Mouse (Mus musculus): ENCODE data around the gene Bpgm.

Bpgm gene

DNA sequence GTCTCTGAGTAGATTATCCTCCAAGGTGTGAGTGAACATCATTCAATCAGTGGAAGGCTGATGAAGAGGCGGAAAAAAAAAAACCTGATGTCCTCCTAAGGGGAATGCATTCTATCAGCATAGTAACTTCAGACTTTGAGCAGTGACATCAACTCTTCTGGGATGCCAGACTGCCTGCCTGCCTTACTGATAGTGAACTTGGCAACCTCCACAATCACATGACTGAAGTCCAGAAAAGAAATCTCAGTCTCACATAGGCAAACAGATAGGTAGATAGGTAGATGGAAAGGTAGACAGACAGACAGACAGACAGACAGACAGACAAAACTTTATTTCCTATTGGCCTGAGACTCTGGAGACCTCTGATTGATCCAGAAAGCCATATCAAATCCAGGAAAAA lies 57.0 kb downstream of the Bpgm start:
- DNase-seq, result no peak

DNA sequence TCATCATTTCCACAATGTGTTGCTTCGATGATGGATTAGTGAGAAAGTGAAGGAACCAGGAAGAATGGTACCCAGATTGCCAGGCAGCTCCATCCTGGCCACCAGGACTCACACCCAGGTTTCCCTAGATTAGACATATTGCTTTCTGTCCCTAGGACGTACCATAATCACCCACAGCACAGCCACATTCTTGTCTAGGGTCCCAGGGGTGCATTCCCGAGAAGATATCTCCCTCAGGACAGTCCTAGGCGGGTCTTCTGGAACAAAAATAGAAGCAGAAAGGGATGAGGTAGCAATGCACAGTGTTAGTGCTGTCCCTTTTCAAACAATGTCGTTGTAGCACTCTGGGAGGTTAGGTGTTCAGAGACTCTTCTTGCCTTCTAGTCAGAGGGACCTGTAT lies 57.9 kb downstream of the Bpgm start:
- no peak for DNase-seq

DNA sequence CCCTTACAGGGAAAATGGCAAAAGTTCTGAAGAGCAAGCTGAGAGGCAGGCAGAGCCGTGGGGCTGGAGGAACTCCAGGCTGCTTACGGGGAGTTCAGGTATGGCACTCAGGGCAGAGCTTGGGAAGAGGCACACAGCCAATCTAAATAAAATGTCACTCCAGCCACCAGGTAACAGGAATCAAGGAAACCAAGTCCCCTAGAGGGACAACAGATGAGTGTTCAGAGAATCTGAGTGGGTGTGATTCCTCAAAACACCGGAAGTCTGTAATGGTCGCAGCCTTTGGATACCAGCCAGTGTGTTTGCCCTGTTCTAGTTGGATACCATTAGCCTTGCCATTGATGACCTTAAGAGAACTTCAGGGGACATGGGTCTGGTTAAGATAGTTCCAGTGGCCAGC lies 66.9 kb downstream of the Bpgm start:
- DNase-seq, result no peak

DNA sequence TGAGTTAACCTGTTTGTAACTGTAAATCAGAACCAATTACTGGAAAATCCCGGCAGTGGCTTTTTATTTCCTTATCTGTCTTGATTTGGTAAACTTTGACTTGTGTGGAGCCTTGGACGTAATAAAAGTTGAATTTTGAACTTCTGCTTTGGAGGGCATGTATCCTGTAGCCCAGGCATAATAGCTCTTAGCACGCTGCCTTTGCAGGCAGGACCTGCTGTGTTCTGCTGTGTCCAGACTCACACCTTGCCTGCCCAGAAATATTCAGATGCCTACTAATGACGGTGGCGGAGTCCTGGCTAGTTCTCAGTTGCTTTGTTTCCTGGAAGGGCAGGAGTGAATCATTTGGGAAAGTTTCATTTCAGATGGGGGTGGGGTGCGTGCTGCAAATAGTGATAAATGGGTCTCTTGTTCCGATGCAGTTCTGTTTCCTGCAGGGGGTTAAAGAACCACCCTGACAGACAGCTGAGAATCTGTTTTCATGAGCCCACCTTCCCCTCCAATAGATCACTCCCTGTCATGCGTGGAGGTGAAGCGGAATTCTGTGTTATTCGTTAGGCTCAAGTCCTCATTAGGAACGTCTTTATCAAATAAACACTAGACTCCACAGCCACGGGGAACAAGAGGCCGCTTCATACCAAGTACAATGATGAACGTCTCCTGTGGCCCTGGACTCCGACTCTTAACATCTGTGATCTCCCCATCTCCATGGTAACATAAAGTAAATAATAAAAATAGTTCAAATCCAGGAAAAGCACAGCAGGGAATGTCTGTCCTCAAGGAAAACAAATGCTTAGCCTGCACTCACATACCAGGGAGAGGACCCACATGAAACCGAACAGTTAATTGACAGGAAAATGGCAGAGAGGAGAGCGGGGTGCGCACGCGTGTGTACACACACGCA lies 67.5 kb downstream of the Bpgm start:
- no peak for DNase-seq

DNA sequence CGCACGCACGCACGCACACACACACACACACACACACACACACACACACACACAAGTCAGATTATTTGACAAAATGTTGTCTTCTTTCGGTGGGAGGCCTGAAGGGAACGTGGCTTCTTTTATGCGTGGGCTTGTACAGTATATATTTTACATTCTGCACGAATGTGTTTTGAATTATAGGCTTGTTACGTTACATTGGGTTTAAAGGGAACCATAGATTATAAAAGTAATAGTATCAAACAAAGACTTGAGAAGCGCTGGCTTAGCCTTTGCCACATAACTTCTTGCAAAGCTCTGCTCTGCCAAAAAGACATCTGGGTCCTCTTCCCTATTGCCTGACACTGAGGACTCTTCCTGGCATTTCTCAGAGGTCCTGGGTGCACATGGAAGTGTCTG lies 68.2 kb downstream of the Bpgm start:
- no peak for DNase-seq

DNA sequence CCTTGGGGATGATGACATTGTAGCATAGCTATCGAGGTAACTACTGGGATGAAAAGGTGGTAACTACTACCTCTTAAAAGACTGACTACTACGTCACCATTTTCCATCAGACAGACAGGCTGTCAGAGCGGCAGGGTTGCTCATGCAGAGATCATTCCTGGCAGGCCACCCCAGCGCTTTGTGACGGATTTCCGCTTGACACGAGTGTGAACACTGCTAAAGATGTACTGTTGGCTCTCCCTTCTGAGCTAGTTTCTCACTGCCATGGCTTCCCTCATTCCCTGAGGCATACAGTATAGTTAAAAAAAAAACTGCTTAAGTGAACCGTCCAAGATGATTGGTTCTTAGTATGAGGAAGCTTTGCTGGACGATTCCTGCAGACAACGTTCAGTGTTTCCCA lies 69.3 kb downstream of the Bpgm start:
- no peak for DNase-seq

DNA sequence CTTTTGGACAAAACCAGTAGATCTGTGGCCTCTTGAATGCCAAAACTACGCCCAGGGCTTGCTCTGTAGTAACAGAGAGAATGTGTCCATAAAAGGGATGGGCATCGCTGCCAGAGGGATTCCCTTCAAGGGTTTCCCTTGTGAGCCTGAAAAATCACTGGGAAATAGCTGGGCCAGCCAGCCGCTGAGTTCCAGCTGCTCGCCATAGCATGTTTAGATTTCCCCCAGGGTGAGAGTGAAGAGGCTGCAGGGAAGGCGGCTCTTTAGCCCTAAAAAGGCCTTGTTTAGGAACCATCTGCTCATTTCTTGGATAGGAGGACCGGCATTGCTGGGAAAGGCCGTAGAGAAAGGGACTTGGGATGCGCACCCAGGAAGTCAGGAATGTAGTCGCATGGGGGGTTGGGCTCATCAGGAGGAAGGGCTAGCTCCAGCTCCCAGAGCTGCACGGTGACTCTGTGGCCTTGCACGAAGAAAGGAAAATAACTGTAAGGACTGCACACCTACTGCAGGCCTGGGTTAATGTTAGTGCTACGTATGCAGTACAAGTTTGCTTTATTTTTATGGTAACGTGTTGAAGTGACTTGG lies 72.5 kb downstream of the Bpgm start:
- DNase-seq, result no peak

DNA sequence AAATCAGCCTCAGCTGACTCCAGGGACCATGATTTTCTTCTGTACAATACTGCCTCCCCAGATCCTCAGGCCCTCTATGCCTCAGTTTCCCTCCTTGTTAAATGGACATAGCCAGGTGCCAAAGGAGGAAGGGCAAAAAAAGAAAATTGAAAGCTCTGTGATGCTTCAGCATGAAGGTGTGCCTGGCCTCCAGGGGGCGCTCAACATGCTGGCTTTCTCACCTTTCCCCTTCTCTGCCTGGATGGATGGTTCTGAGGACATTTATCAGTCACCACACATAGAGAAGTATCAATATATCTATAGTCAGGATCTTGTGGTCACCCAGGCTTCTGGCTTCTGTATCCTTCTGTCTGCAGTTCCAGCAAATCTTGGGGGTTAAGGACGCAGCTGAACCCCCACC lies 73.0 kb downstream of the Bpgm start:
- DNase-seq, result peak; percentile 48

DNA sequence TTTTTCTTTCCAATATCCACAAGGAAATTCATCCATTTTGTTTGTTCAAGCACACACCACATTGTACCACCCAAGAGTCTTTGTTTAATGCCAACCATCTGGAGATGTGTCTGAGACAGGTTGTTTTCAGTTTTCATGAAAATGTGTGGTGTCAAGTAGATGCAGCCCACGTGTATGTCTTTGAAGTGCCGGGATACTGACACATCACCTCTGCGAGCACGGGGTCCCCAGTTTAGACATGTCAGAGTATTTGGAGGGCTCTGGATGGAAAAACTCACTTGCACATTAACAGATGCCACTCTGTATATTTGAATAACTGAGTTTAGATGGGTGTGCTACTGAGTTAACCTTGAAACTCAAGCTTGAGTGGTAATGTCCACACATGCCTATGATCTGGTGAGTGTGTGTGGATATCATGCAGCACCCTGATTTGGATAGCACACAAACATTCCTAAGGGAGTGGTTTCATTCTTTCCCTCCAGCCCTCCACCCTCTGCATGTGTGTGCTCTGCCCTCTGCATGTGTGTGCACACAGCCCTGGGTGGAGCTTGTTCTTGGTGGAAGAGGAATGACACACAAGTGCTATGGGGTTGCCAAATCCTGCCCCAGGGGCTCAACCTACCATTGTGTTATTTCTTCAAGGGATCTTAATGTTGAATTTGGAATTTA lies 76.6 kb downstream of the Bpgm start:
- DNase-seq, result no peak

DNA sequence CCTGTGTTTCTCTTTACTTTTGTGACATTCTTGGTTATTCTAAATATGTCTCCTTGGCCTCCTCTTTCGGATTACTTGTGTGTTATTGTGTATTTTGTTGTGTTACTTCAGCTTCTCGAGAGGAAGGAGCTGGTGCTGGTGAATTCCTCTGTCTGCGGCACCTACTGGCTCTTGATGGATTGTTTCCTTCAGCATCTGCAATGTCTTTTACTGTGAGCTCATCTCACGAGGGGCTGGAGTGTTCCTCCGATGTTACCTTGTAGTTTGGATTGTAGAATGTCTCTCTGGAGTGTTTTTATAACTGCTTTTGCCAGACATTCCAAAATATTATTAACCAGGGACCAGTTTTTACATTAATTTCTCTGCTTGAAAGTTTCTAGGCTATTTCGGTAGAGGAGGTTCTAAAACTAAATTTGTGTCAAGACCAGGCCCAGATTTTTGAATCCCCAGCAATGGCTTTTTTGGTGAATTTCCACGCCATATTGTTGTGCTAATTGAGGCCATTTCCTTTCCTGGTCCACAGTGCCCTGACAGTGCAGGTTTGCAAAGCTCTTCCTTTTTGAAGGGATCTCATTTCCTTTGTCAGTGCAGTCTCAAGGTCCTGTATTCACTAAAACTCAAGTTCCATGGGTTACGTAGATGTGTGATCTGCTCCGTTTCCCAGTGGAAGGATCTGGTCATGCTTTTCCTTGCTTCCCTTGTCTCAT lies 78.4 kb downstream of the Bpgm start:
- no peak for DNase-seq
